Mouse (Mus musculus) limb, embryonic 12.5 days (tissue): ENCODE measurements around the gene Tubb3. TPM values are rescaled to one million over a fixed set of nuclear protein-coding genes. Genes with fewer than 3 reads are reported as not detected.
"Not testable (repeated sequence)": the region's sequence is repeated elsewhere in the genome, so short reads cannot be mapped to it uniquely, and the experiment has no call there.

Experiments
- ATAC-seq: fragments of 200-750 bp; cut with Nextera tagmentation; 2 replicates; pipeline ENCODE4 v1.8.0; 2017; ENCODE audit warnings: low read depth, moderate TSS enrichment; ENCODE audit not compliant: insufficient number of reproducible peaks, insufficient read depth, low FRiP score, low TSS enrichment
- H3K27ac ChIP-seq: fragments of 300-500 bp; sonication (generic); 2 replicates; pipeline ENCODE4 v1.5.1; 2016; ENCODE audit warnings: mild to moderate bottlenecking, moderate library complexity
- H3K27me3 ChIP-seq: fragments of 300-500 bp; sonication (generic); 2 replicates; pipeline ENCODE4 v1.6.1; 2016; ENCODE audit warnings: mild to moderate bottlenecking, moderate library complexity
- H3K36me3 ChIP-seq: fragments of 300-500 bp; sonication (generic); 2 replicates; pipeline ENCODE4 v1.6.1; 2016; ENCODE audit warnings: mild to moderate bottlenecking, moderate library complexity
- H3K4me1 ChIP-seq: fragments of 300-500 bp; sonication (generic); replicated peaks from 2 replicates; pipeline ENCODE4 v1.6.1; 2016
- H3K4me2 ChIP-seq: fragments of 300-500 bp; sonication (generic); 2 replicates; pipeline ENCODE4 v1.6.1; 2016; ENCODE audit warnings: mild to moderate bottlenecking, moderate library complexity
- H3K4me3 ChIP-seq: fragments of 300-500 bp; sonication (generic); replicated peaks from 2 replicates; pipeline ENCODE4 v1.5.1; 2016; ENCODE audit warnings: mild to moderate bottlenecking
- H3K9ac ChIP-seq: fragments of 300-500 bp; sonication (generic); replicated peaks from 2 replicates; pipeline ENCODE4 v1.6.1; 2016; ENCODE audit warnings: mild to moderate bottlenecking, moderate library complexity
- H3K9me3 ChIP-seq: fragments of 300-500 bp; sonication (generic); 2 replicates; pipeline ENCODE4 v1.6.1; 2016; ENCODE audit warnings: mild to moderate bottlenecking, moderate library complexity
- WGBS: fragments of 180-500 bp; shearing (Covaris S2); methylation state at CpG from one replicate; pipeline ENCODE4 v1.1.7; 2016; 5-methylcytosine and 5-hydroxymethylcytosine counted together
- polyA plus RNA-seq: library from polyadenylated mRNA; unstranded; fragments of >200 nt; fragmentation: Nextera tagmentation; extraction: Ambion mirVana; gene quantifications from 2 replicates; pipeline ENCODE4 v1.2.1, GENCODE M21; 2016

The Tubb3 gene
- polyA plus RNA-seq, 1 experiment from 2014 or later: 14.4 TPM

- Histone ChIP-seq H3K9me3 (no peaks in the 10 kb centered on the region), H3K27me3 (peaks cover 65% of the 10 kb centered on the region), H3K27ac (no peak overlapping the region), H3K4me1 (peaks cover 16% of the 10 kb centered on the region), H3K4me2 (peak overlapping the region; percentile 58), H3K9ac (no peak overlapping the region), H3K36me3 (no peaks in the 10 kb centered on the region), H3K4me3 (peak overlapping the region; percentile 44)
- 1% methylated on average over 12 of the region's 12 CpGs for WGBS
- ATAC-seq: no peak
These were observed 1.4 kb downstream of the Tubb3 start for GRCm38 (mm10) chr8:123412560-123413170.

GRCm38 (mm10) chr8:123414255-123414654 lies 3.0 kb downstream of the Tubb3 start:
- peaks cover 51% of the 10 kb centered on the region for H3K27me3 ChIP-seq
- H3K9ac ChIP-seq: no peak overlapping the region
- no peak overlapping the region for H3K4me2 ChIP-seq
- no peak overlapping the region for H3K4me3 ChIP-seq
- no peaks in the 10 kb centered on the region for H3K36me3 ChIP-seq
- H3K9me3 ChIP-seq: no peaks in the 10 kb centered on the region
- no peak for ATAC-seq
- whole genome bisulfite sequencing: 8% methylated on average over 9 of the region's 9 CpGs
- H3K27ac ChIP-seq: no peak overlapping the region
- H3K4me1 ChIP-seq: peaks cover 16% of the 10 kb centered on the region

- not testable (repeated sequence) for H3K36me3 ChIP-seq, ATAC-seq, H3K27ac ChIP-seq, H3K4me2 ChIP-seq, H3K9ac ChIP-seq, H3K4me3 ChIP-seq, H3K9me3 ChIP-seq
- peaks cover 16% of the 10 kb centered on the region for H3K4me1 ChIP-seq
- peaks cover 42% of the 10 kb centered on the region for H3K27me3 ChIP-seq
- WGBS: 77% methylated on average over 5 of the region's 5 CpGs
These were observed 3.9 kb downstream of the Tubb3 start for GRCm38 (mm10) chr8:123414997-123415696.

- H3K27me3 ChIP-seq: peaks cover 31% of the 10 kb centered on the region
- H3K27ac ChIP-seq: no peak overlapping the region
- no peak overlapping the region for H3K9ac ChIP-seq
- peaks cover 16% of the 10 kb centered on the region for H3K4me1 ChIP-seq
- no peak overlapping the region for H3K4me2 ChIP-seq
- ATAC-seq: no peak
- 89% methylated on average over 8 of the region's 8 CpGs for WGBS
- H3K4me3 ChIP-seq: no peak overlapping the region
- H3K36me3 ChIP-seq: no peaks in the 10 kb centered on the region
- no peaks in the 10 kb centered on the region for H3K9me3 ChIP-seq
These were observed 5.0 kb downstream of the Tubb3 start for GRCm38 (mm10) chr8:123415967-123416943.

GRCm38 (mm10) chr8:123416944-123417555 lies 5.8 kb downstream of the Tubb3 start:
- ATAC-seq: no peak
- H3K27ac ChIP-seq: no peak overlapping the region
- no peak overlapping the region for H3K4me2 ChIP-seq
- H3K9ac ChIP-seq: no peak overlapping the region
- 77% methylated on average over 8 of the region's 8 CpGs for WGBS
- H3K36me3 ChIP-seq: no peaks in the 10 kb centered on the region
- peaks cover 10% of the 10 kb centered on the region for H3K4me1 ChIP-seq
- no peaks in the 10 kb centered on the region for H3K9me3 ChIP-seq
- peaks cover 23% of the 10 kb centered on the region for H3K27me3 ChIP-seq
- no peak overlapping the region for H3K4me3 ChIP-seq

- 93% methylated on average over 4 of the region's 4 CpGs for WGBS
- Histone ChIP-seq H3K4me2 (no peak overlapping the region), H3K9ac (no peak overlapping the region), H3K4me1 (no peaks in the 10 kb centered on the region; the same call in 1 of the 2 replicates), H3K36me3 (no peaks in the 10 kb centered on the region), H3K9me3 (no peaks in the 10 kb centered on the region), H3K27ac (no peak overlapping the region), H3K27me3 (no peaks in the 10 kb centered on the region; the same call in 1 of the 2 replicates), H3K4me3 (no peak overlapping the region)
- ATAC-seq: no peak
These were observed 8.5 kb downstream of the Tubb3 start for GRCm38 (mm10) chr8:123419711-123420110.

- no peaks in the 10 kb centered on the region for H3K36me3 ChIP-seq
- H3K4me3 ChIP-seq: no peak overlapping the region
- H3K9me3 ChIP-seq: no peaks in the 10 kb centered on the region
- ATAC-seq: no peak
- no peak overlapping the region for H3K9ac ChIP-seq
- WGBS: 92% methylated on average over 34 of the region's 34 CpGs
- no peaks in the 10 kb centered on the region; the same call in 1 of the 2 replicates for H3K27me3 ChIP-seq
- H3K27ac ChIP-seq: no peak overlapping the region
- no peaks in the 10 kb centered on the region; the same call in 1 of the 2 replicates for H3K4me1 ChIP-seq
- H3K4me2 ChIP-seq: no peak overlapping the region
These were observed 9.5 kb downstream of the Tubb3 start for GRCm38 (mm10) chr8:123420525-123421281.

GRCm38 (mm10) chr8:123421325-123421724 lies 10.1 kb downstream of the Tubb3 start:
- WGBS: 87% methylated on average over 19 of the region's 19 CpGs
- Histone ChIP-seq H3K36me3 (no peaks in the 10 kb centered on the region), H3K4me3 (no peak overlapping the region), H3K9me3 (peaks cover under 1% of the 10 kb centered on the region; the same call in 1 of the 2 replicates), H3K27ac (no peak overlapping the region), H3K4me2 (no peak overlapping the region), H3K9ac (no peak overlapping the region), H3K4me1 (no peaks in the 10 kb centered on the region; the same call in 1 of the 2 replicates), H3K27me3 (no peaks in the 10 kb centered on the region; the same call in 1 of the 2 replicates)
- no peak for ATAC-seq

- no peak for ATAC-seq
- H3K27me3 ChIP-seq: no peaks in the 10 kb centered on the region; the same call in 1 of the 2 replicates
- 19% methylated on average over 17 of the region's 17 CpGs for WGBS
- H3K4me1 ChIP-seq: no peaks in the 10 kb centered on the region; the same call in 1 of the 2 replicates
- H3K9me3 ChIP-seq: peaks cover 9% of the 10 kb centered on the region
- H3K4me2 ChIP-seq: peak overlapping the region; percentile 43
- H3K4me3 ChIP-seq: peak overlapping the region; percentile 16; the same call in 1 of the 2 replicates
- H3K9ac ChIP-seq: no peak overlapping the region
- no peak overlapping the region for H3K27ac ChIP-seq
- no peaks in the 10 kb centered on the region for H3K36me3 ChIP-seq
These were observed 11.0 kb downstream of the Tubb3 start for GRCm38 (mm10) chr8:123422056-123422780.
